Mouse (Mus musculus): ENCODE results near the gene Ndrg4. TPM values are rescaled to one million over a fixed set of nuclear protein-coding genes. Genes with fewer than 3 reads are reported as not detected.

Ndrg4 gene
- polyA plus RNA-seq (2017; shearing (Covaris generic)) = 0.18 TPM

DNA sequence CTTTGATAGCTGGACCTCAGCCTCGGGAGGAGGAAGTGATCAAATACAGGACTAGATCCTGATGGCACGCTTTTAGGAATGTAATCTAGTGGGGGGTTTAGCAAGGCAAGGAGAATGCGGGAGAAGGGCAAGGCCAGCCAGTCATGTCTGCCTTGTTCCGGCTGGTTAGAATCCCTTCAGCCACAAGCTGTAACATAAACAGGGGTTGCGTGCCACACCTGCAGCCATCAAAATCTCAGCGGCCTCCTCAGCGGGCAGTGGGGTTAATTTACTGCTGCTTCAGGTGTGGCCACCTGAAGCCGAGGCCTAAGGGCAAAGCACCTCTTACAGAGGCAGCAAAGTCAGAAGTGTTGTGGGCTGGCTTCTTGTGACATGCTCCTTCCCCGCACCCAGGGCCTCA lies at the start of gene Ndrg4:
Gene Ndrg4 (plus strand): TSS at position 350 of the 400 bp plus-strand sequence.

DNA sequence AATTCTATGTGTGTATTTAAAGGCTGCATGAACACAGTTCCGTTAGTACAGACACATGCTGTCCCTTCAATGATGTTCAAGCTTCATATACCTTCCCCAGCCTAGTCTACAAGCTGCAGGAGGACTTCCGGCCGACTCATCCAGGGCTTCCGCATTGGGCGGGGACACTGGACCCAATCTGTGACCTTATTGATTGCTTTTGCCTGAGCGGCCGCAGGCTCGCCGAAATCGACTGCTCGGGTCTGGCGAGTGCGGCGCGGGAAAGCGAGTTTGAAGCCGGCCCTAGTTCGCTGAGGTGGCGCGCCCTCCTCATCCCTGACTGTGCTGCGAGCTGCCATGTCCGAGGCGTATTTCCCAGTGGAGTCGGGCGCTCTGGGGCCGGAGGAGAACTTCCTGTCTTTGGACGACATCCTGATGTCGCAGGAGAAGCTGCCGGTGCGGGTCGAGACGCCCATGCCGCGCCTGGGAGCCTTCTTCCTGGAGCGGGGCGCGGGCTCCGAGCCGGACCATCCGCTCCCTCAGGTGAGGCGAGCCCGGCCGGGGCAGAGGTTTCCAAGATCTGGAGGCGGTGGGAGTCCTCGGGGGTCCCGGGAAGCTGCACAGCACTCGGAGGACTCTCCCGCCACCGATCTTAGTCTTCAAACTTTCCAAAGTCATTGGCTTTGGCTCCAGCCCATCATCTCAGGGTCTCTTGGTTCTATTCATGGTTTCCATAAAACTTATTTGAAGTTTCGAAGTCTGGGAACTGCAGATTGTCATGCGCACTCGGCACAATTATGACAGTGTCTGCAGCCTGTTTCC lies 43.3 kb upstream of the Ndrg4 start, which contains the start of gene Gins3:
Gene Gins3 (plus strand): TSS at position 192 of the 801 bp plus-strand sequence.

DNA sequence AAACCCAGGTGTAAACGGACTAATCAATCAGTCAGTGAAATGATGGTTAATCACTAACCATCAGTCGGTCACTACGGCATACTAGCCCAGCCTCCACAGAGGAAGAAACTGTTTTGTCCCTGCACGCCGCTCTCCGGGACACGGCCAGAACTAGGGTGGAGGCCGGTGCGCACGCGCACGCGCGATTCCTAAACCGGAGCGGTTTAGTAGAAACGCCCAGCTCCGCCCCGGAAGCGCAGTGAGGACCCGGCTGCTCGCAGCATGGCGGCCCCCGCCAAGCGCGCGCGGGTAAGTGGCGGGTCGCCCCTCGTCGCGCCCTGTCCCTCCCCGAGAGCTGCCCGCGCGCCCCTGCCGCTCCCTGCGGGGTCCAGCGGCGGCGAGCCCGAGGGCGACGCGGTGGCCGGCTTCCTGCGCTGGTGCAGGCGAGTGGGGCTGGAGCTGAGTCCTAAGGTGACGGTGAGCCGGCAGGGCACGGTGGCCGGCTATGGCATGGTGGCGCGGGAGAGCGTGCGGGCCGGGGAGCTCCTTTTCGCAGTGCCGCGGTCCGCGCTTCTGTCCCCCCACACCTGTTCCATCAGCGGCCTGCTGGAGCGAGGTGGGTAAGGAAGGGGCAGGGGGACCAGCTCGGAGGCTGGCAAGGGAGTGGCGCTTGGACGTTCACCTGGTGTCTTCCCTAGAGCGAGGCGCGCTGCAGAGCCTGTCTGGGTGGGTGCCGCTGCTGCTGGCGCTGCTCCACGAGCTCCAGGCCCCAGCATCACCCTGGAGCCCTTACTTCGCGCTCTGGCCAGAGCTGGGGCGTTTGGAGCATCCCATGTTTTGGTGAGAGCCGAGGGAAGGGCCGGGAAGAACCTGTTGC lies 39.1 kb downstream of the Ndrg4 start, which contains the start of gene Setd6:
Gene Setd6 (plus strand): TSS at position 206 of the 856 bp plus-strand sequence.

Other genes with a start within 250 kb of the Ndrg4 start
- 36.4 TPM for gene Cfap20, start 242.1 kb upstream of the Ndrg4 start, polyA plus RNA-seq (2017; shearing (Covaris generic))
- gene Csnk2a2, start 186.9 kb upstream of the Ndrg4 start, polyA plus RNA-seq (2017; shearing (Covaris generic)) = 40.8 TPM
- not detected for gene Ccdc113, start 142.9 kb upstream of the Ndrg4 start, polyA plus RNA-seq (2017; shearing (Covaris generic))
- gene Prss54, start 100.6 kb upstream of the Ndrg4 start, polyA plus RNA-seq (2017; shearing (Covaris generic)) = not detected
- gene Gins3, start 43.5 kb upstream of the Ndrg4 start, polyA plus RNA-seq (2017; shearing (Covaris generic)) = 5.0 TPM
- 64.1 TPM for gene Setd6, start 38.9 kb downstream of the Ndrg4 start, polyA plus RNA-seq (2017; shearing (Covaris generic))
- gene Cnot1, start 130.5 kb downstream of the Ndrg4 start, polyA plus RNA-seq (2017; shearing (Covaris generic)) = 98.3 TPM
- gene Sap18b, start 148.4 kb downstream of the Ndrg4 start, polyA plus RNA-seq (2017; shearing (Covaris generic)) = 178 TPM
- 5.4 TPM for gene Slc38a7, start 176.6 kb downstream of the Ndrg4 start, polyA plus RNA-seq (2017; shearing (Covaris generic))
- gene Got2, start 211.6 kb downstream of the Ndrg4 start, polyA plus RNA-seq (2017; shearing (Covaris generic)) = 73.2 TPM

All from effector memory CD4-positive, alpha-beta T cell, adult 7 months (primary cell).